Mouse (Mus musculus): Measurements from ENCODE around the gene Amigo2. TPM values are rescaled to one million over a fixed set of nuclear protein-coding genes. Genes with fewer than 3 reads are reported as not detected.

Amigo2 gene
- polyA plus RNA-seq, 1 experiment from 2014 or later, result 7.9 TPM

DNA sequence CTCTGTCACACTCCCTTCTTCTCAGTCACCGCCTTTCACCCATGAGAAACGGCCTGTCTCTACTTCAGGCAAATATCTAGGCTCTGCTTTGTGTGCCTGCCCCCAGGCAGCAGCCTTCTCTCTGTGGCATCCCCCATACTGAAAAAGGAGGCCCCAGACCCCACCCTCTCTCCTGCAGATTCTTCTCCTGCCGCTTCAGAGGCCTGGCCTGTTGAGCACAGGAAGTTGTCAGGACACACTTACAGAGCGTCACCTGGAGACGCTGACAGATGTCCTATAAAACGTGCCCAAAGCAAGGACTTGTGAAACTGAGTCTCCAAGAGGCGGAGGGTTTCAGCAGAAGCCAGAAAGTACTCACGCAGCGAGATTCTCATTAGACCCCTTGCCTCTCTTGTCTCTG, 33.7 kb upstream of the Amigo2 start:
- no peak for ATAC-seq (ENCODE audit: low FRiP score, low read depth)

DNA sequence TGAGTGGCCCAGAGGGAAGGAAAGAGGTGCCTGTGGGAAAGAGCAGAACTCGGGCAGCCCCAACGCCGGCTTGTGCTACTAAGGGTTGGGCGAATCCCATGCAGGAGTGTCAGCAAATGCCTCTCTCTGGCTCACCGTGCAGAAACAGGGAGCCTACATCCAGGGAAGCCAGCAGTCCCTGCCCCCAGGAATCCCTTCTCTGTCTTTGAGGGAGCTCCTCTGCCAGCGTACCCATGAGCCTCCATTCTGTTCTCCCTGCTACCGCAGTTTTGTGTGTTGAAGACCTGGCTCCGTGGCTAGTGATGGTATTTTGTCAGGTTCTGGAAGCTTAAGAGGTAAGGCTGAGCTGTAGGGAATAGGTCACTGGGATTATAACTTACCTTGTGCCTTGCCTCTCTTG, 33.0 kb upstream of the Amigo2 start:
- no peak overlapping the region for H3K4me2 ChIP-seq (replicated peaks)
- peaks cover 13% of the 10 kb centered on the region; the same call in 1 of the 2 replicates for H3K4me1 ChIP-seq
- no peak overlapping the region for H3K4me3 ChIP-seq
- H3K27me3 ChIP-seq, result no peaks in the 10 kb centered on the region
- no peak for ATAC-seq (ENCODE audit: low FRiP score, low read depth)
- no peak overlapping the region for H3K9ac ChIP-seq (replicated peaks)
- no peaks in the 10 kb centered on the region for H3K36me3 ChIP-seq
- no peak overlapping the region for H3K27ac ChIP-seq (replicated peaks)
- no peaks in the 10 kb centered on the region for H3K9me3 ChIP-seq
- WGBS, result 80% methylated on average over 8 of the region's 8 CpGs

More for the DNA sequence above, 33.7 kb upstream of the Amigo2 start:
- Histone ChIP-seq H3K9ac (replicated peaks) (no peak overlapping the region), H3K27me3 (no peaks in the 10 kb centered on the region), H3K4me3 (no peak overlapping the region), H3K4me2 (replicated peaks) (no peak overlapping the region), H3K36me3 (no peaks in the 10 kb centered on the region), H3K9me3 (no peaks in the 10 kb centered on the region), H3K4me1 (peaks cover 13% of the 10 kb centered on the region; the same call in 1 of the 2 replicates), H3K27ac (replicated peaks) (no peak overlapping the region)
- 79% methylated on average over 9 of the region's 9 CpGs for WGBS

DNA sequence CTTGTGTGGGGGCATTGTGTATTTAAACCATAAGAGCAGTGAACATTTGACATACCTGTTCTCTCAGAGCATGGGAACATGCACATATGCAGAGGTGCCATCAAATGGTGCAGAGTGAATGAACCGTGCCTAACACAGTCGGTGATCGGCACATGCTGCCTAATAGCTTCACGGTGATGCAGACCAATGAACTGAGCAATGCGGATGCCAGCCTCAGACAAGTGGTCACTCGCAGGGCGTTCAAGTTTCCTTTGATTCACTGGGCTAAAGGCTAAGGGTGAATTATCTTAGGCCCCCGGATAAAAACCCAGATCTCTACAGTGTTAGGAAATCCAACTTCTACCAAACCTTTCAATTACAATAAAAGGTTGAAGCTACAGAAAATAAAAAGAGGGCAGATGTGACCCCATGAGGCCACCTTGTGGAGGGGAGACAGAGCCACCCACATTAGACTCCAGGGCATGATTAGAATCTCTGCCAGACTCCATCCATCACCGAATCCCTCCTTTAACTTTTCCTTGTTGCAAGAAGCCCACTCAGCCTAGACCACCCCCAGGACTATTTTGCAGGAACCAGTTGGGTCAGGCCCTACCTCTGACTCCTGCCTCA, 31.4 kb upstream of the Amigo2 start:
- Histone ChIP-seq H3K9ac (replicated peaks) (no peak overlapping the region), H3K4me1 (peaks cover 13% of the 10 kb centered on the region; the same call in 1 of the 2 replicates), H3K27ac (replicated peaks) (no peak overlapping the region), H3K36me3 (no peaks in the 10 kb centered on the region), H3K4me3 (no peak overlapping the region), H3K27me3 (no peaks in the 10 kb centered on the region), H3K4me2 (replicated peaks) (no peak overlapping the region), H3K9me3 (no peaks in the 10 kb centered on the region)
- 89% methylated on average over 9 of the region's 9 CpGs for WGBS
- ATAC-seq (ENCODE audit: low FRiP score, low read depth), result no peak

DNA sequence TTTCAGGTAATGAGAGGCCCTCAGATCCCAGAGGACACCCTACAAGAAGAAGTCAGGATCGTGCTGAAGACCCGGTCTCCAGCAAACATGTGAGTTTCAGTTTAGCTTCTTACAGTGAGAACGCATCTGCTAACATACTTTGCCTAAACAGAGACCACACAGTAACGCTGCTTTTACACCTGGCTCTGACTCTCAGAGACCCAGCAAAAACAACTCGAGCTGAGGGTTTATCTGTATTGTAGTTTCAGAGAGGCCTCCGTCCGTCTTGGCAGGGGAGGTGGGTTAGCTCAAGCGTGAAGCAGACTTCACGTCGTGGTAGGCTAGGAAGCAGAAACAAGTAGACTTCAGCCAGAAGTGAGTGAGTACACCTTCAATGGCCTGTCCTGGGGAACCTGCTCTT, 30.2 kb upstream of the Amigo2 start:
- no peak for ATAC-seq (ENCODE audit: low FRiP score, low read depth)
- Histone ChIP-seq H3K9me3 (no peaks in the 10 kb centered on the region), H3K27me3 (no peaks in the 10 kb centered on the region), H3K9ac (replicated peaks) (no peak overlapping the region), H3K4me1 (peaks cover 15% of the 10 kb centered on the region), H3K27ac (replicated peaks) (no peak overlapping the region), H3K4me2 (replicated peaks) (no peak overlapping the region), H3K4me3 (no peak overlapping the region), H3K36me3 (no peaks in the 10 kb centered on the region)
- 72% methylated on average over 10 of the region's 10 CpGs for WGBS

DNA sequence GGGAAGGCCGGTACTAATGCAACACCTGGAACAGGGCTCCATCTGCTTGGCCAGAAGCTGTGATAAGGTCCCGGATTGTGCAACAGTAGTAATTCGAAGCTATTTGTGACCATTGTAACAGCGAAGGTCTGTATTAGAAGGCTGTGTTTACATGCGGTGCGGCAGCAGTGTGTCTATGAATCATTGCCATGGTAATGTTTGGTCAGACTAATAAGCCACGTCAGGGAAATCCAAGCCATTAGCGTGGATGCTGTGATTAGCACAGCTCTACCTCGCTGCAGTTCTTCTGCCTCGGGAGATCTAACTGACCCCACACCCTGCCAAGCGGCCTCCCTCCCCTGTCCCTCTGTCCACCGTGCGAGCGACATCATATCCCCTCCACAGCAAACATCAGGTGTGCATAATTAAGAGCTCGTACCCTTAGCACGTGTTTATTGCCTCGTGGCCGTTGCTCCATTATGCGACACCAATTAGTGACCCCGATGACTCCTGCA, 29.6 kb upstream of the Amigo2 start:
- Histone ChIP-seq H3K4me3 (no peak overlapping the region), H3K27ac (replicated peaks) (0 out of 2 replicates have a peak overlapping the region, but pooled peaks have one; percentile 35), H3K4me1 (peaks cover 15% of the 10 kb centered on the region), H3K36me3 (no peaks in the 10 kb centered on the region), H3K9ac (replicated peaks) (no peak overlapping the region), H3K9me3 (no peaks in the 10 kb centered on the region), H3K4me2 (replicated peaks) (no peak overlapping the region), H3K27me3 (no peaks in the 10 kb centered on the region)
- no peak for ATAC-seq (ENCODE audit: low FRiP score, low read depth)
- 59% methylated on average over 20 of the region's 20 CpGs for WGBS

GRCm38 (mm10) chr15:97275626-97276395, 28.7 kb upstream of the Amigo2 start:
- no peak overlapping the region for H3K9ac ChIP-seq (replicated peaks)
- H3K4me3 ChIP-seq, result no peak overlapping the region
- H3K4me1 ChIP-seq, result peaks cover 15% of the 10 kb centered on the region
- no peaks in the 10 kb centered on the region for H3K27me3 ChIP-seq
- no peak overlapping the region for H3K4me2 ChIP-seq (replicated peaks)
- H3K36me3 ChIP-seq, result no peaks in the 10 kb centered on the region
- no peak overlapping the region for H3K27ac ChIP-seq (replicated peaks)
- H3K9me3 ChIP-seq, result no peaks in the 10 kb centered on the region
- WGBS, result 86% methylated on average over 12 of the region's 12 CpGs
- ATAC-seq (ENCODE audit: low FRiP score, low read depth), result no peak

DNA sequence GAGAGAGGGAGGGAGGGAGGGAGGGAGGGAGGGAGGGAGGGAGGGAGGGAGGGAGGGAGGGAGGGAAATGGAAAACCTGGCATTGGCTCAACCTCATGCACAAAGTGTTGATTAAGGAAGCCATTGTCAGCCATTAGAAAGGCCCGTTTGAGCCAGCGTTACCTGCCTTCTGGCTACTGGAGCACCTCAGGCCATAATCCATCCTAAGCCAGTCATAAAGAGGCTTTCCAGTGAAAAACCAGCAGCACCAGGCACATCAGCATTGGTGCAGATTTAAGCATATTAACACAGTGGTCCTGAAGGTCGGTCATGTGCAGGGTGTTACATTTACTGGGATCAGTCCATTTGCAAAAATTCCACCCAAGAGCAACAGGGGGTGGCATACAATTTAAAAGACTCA, 25.7 kb upstream of the Amigo2 start:
- Histone ChIP-seq H3K4me2 (replicated peaks) (no peak overlapping the region), H3K4me1 (peaks cover 15% of the 10 kb centered on the region), H3K9me3 (no peaks in the 10 kb centered on the region), H3K9ac (replicated peaks) (no peak overlapping the region), H3K36me3 (no peaks in the 10 kb centered on the region), H3K27ac (replicated peaks) (no peak overlapping the region), H3K27me3 (no peaks in the 10 kb centered on the region), H3K4me3 (no peak overlapping the region)
- 78% methylated on average over 3 of the region's 3 CpGs for WGBS
- no peak for ATAC-seq (ENCODE audit: low FRiP score, low read depth)

GRCm38 (mm10) chr15:97271985-97272697, 25.1 kb upstream of the Amigo2 start:
- Histone ChIP-seq H3K9me3 (no peaks in the 10 kb centered on the region), H3K36me3 (no peaks in the 10 kb centered on the region), H3K27ac (replicated peaks) (no peak overlapping the region), H3K9ac (replicated peaks) (no peak overlapping the region), H3K27me3 (no peaks in the 10 kb centered on the region), H3K4me1 (peaks cover 12% of the 10 kb centered on the region), H3K4me3 (no peak overlapping the region), H3K4me2 (replicated peaks) (no peak overlapping the region)
- ATAC-seq (ENCODE audit: low FRiP score, low read depth), result no peak
- 50% methylated on average over 7 of the region's 7 CpGs for WGBS

DNA sequence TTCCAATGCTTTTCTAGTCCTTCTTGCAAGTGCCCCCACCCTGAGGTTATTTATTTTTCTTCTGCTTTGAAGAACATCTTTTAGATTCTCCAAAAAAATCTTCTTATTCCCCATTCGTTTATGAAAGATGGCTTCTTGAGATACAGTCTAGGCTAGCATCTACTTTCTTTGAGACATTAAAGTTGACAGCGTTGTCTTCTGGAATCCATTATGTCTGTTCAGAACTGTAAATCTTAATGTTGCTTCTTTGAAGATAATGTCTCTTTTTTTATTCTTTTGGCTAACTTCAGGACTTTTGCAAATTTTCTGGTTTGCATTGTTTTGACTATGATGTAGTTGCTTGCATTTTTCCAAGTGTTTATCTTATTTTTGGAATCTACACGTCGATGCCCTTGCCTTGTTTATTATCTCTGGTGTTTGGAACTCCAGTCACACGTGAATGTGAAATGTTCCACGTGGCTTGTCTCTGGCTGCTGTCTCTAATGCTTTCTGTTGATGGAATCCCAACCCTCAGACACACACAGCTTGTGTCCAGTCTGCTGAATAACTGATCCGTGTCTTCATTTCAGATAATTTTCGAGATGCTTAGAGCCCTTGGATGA, 20.1 kb upstream of the Amigo2 start:
- H3K4me1 ChIP-seq, result no peaks in the 10 kb centered on the region; the same call in 1 of the 2 replicates
- no peak overlapping the region for H3K4me3 ChIP-seq
- no peak overlapping the region for H3K9ac ChIP-seq (replicated peaks)
- H3K27ac ChIP-seq (replicated peaks), result no peak overlapping the region
- no peak overlapping the region for H3K4me2 ChIP-seq (replicated peaks)
- 79% methylated on average over 8 of the region's 8 CpGs for WGBS
- no peaks in the 10 kb centered on the region for H3K36me3 ChIP-seq
- H3K27me3 ChIP-seq, result no peaks in the 10 kb centered on the region
- no peak for ATAC-seq (ENCODE audit: low FRiP score, low read depth)
- no peaks in the 10 kb centered on the region for H3K9me3 ChIP-seq

- no peaks in the 10 kb centered on the region for H3K27me3 ChIP-seq
- no peak for ATAC-seq (ENCODE audit: low FRiP score, low read depth)
- no peaks in the 10 kb centered on the region for H3K9me3 ChIP-seq
- no peak overlapping the region for H3K27ac ChIP-seq (replicated peaks)
- no peak overlapping the region for H3K4me3 ChIP-seq
- WGBS, result 86% methylated on average over 14 of the region's 14 CpGs
- no peak overlapping the region for H3K4me2 ChIP-seq (replicated peaks)
- no peak overlapping the region for H3K9ac ChIP-seq (replicated peaks)
- no peaks in the 10 kb centered on the region for H3K4me1 ChIP-seq
- H3K36me3 ChIP-seq, result no peaks in the 10 kb centered on the region
Measured at GRCm38 (mm10) chr15:97266236-97266845, 19.3 kb upstream of the Amigo2 start.

GRCm38 (mm10) chr15:97262251-97262650, 15.2 kb upstream of the Amigo2 start:
- Histone ChIP-seq H3K4me1 (no peaks in the 10 kb centered on the region), H3K27ac (replicated peaks) (no peak overlapping the region), H3K4me2 (replicated peaks) (no peak overlapping the region), H3K4me3 (no peak overlapping the region), H3K9me3 (no peaks in the 10 kb centered on the region), H3K36me3 (no peaks in the 10 kb centered on the region), H3K27me3 (no peaks in the 10 kb centered on the region), H3K9ac (replicated peaks) (no peak overlapping the region)
- ATAC-seq (ENCODE audit: low FRiP score, low read depth), result no peak
- 77% methylated on average over 9 of the region's 9 CpGs for WGBS

All from midbrain, embryonic 12.5 days (tissue).